Mouse (Mus musculus) kidney, postnatal 14 days (tissue): ENCODE results near the gene Gm21095.
"Not testable (repeated sequence)": the region's sequence is repeated elsewhere in the genome, so short reads cannot be mapped to it uniquely, and the experiment has no call there.

ENCODE experiments used
- DNase-seq: peaks from one replicate; pipeline ENCODE4 v3.0.0; 2022; ENCODE audit warnings: mixed read lengths

Gene Gm21095

GRCm38 (mm10) chrY:84096979-84097378, at the start of gene Gm21095:
Gene Gm21095 (plus strand): TSS chrY:84097279.
- DNase-seq: not testable (repeated sequence)
